Mouse (Mus musculus): Measurements from ENCODE around the gene Phc2. TPM values are rescaled to one million over a fixed set of nuclear protein-coding genes. Genes with fewer than 3 reads are reported as not detected.

The Phc2 gene
- total and polyA plus RNA-seq, 3 experiments, result 23.7 to 65.5 TPM; not detected in 1

- no peak overlapping the region for H3K27ac ChIP-seq (ENCODE audit: control insufficient read depth, low read depth, low read length)
Measured at GRCm38 (mm10) chr4:128669229-128669628, 14.7 kb downstream of the Phc2 start.

GRCm38 (mm10) chr4:128670566-128671191, 16.2 kb downstream of the Phc2 start:
- Histone ChIP-seq H3K27me3 (ENCODE audit: control insufficient read depth in 1 of 2, insufficient read depth in 2 of 2, low read length in 2 of 2) (peaks cover 11 to 18% of the 10 kb centered on the region in 2 experiments), H3K9me3 (replicated peaks; ENCODE audit: insufficient read depth, low read length) (no peaks in the 10 kb centered on the region), H3K27ac (ENCODE audit: control insufficient read depth, low read depth, low read length) (no peak overlapping the region), H3K9ac (ENCODE audit: control insufficient read depth, low read depth, low read length, poor library complexity, severe bottlenecking) (no peak overlapping the region), H3K4me1 (ENCODE audit: control insufficient read depth in 1 of 2, insufficient read depth in 2 of 2, low read length in 2 of 2) (no peaks in the 10 kb centered on the region), H3K36me3 (ENCODE audit: control insufficient read depth in 1 of 2, insufficient read depth in 2 of 2, low read length in 2 of 2) (no peaks in the 10 kb centered on the region), H3K79me2 (ENCODE audit: control insufficient read depth, insufficient read depth, low read length, poor library complexity) (no peaks in the 10 kb centered on the region), H3K4me3 (ENCODE audit: control insufficient read depth in 1 of 2, insufficient read depth in 1 of 2, low read depth in 2 of 2, low read length in 2 of 2) (no peak overlapping the region)
- TF ChIP-seq USF1 (IDR thresholded peaks at IDR 0.05; ENCODE audit: low read depth, low read length) (0 out of 2 replicates have a peak, but pooled peaks have one; percentile 10), ELF1 (IDR thresholded peaks at IDR 0.05; ENCODE audit: low read depth, low read length) (no peak)
- no peak for DNase-seq (ENCODE audit: low read depth, low spot score)

More at GRCm38 (mm10) chr4:128669229-128669628, 14.7 kb downstream of the Phc2 start:
- Histone ChIP-seq H3K9ac (ENCODE audit: control insufficient read depth, low read depth, low read length, poor library complexity, severe bottlenecking) (no peak overlapping the region), H3K9me3 (replicated peaks; ENCODE audit: insufficient read depth, low read length) (no peaks in the 10 kb centered on the region), H3K36me3 (ENCODE audit: control insufficient read depth in 1 of 2, insufficient read depth in 2 of 2, low read length in 2 of 2) (no peaks in the 10 kb centered on the region), H3K4me1 (ENCODE audit: control insufficient read depth in 1 of 2, insufficient read depth in 2 of 2, low read length in 2 of 2) (no peaks in the 10 kb centered on the region), H3K27me3 (ENCODE audit: control insufficient read depth in 1 of 2, insufficient read depth in 2 of 2, low read length in 2 of 2) (peaks cover 10 to 21% of the 10 kb centered on the region in 2 experiments), H3K79me2 (ENCODE audit: control insufficient read depth, insufficient read depth, low read length, poor library complexity) (no peaks in the 10 kb centered on the region), H3K4me3 (ENCODE audit: control insufficient read depth in 1 of 2, insufficient read depth in 1 of 2, low read depth in 2 of 2, low read length in 2 of 2) (no peak overlapping the region)
- DNase-seq (ENCODE audit: low read depth, low spot score), result no peak
- TF ChIP-seq EP300 (IDR thresholded peaks at IDR 0.05; ENCODE audit: low read depth in 1 of 2, low read length in 2 of 2), result no peak
- no peak for TF ChIP-seq SIN3A (IDR thresholded peaks at IDR 0.05; ENCODE audit: low read length)
- no peak for TF ChIP-seq CHD2 (IDR thresholded peaks at IDR 0.05; ENCODE audit: low read length)
- TF ChIP-seq ZNF384 (IDR thresholded peaks at IDR 0.05; ENCODE audit: low read depth, low read length), result no peak
- no peak for TF ChIP-seq MAFK (IDR thresholded peaks at IDR 0.05; ENCODE audit: borderline replicate concordance, low read depth, low read length)
- no peak for TF ChIP-seq BHLHE40 (IDR thresholded peaks at IDR 0.05; ENCODE audit: borderline replicate concordance, low read depth, low read length)
- TF ChIP-seq UBTF (IDR thresholded peaks at IDR 0.05; ENCODE audit: borderline replicate concordance, insufficient read depth, low read depth, low read length), result no peak
- no peak for TF ChIP-seq TAL1 (IDR thresholded peaks at IDR 0.05; ENCODE audit: low read length)
- TF ChIP-seq POLR2A (IDR thresholded peaks at IDR 0.05; ENCODE audit: control insufficient read depth in 1 of 2, insufficient read depth in 1 of 2, low read depth in 1 of 2, low read length in 2 of 2, poor library complexity in 1 of 2), result no peak
- TF ChIP-seq MYC (IDR thresholded peaks at IDR 0.05; ENCODE audit: low read depth, low read length), result no peak
- no peak for TF ChIP-seq MAZ (IDR thresholded peaks at IDR 0.05; ENCODE audit: low read depth, low read length)
- TF ChIP-seq MXI1 (IDR thresholded peaks at IDR 0.05; ENCODE audit: low read depth, low read length), result no peak
- no peak for TF ChIP-seq USF1 (IDR thresholded peaks at IDR 0.05; ENCODE audit: low read depth, low read length)
- no peak for TF ChIP-seq ZKSCAN1 (IDR thresholded peaks at IDR 0.05; ENCODE audit: low read depth, low read length)
- no peak for TF ChIP-seq RCOR1 (IDR thresholded peaks at IDR 0.05; ENCODE audit: low read depth, low read length)

All from MEL (cell line).